Mouse (Mus musculus): ENCODE results near the gene Spin2g. TPM values are rescaled to one million over a fixed set of nuclear protein-coding genes. Genes with fewer than 3 reads are reported as not detected.
"Not testable (repeated sequence)": the region's sequence is repeated elsewhere in the genome, so short reads cannot be mapped to it uniquely, and the experiment has no call there.

Gene Spin2g
- not detected in 2 replicates for polyA plus RNA-seq (2016; fragmentation: Nextera tagmentation; extraction: Ambion mirVana)

DNA sequence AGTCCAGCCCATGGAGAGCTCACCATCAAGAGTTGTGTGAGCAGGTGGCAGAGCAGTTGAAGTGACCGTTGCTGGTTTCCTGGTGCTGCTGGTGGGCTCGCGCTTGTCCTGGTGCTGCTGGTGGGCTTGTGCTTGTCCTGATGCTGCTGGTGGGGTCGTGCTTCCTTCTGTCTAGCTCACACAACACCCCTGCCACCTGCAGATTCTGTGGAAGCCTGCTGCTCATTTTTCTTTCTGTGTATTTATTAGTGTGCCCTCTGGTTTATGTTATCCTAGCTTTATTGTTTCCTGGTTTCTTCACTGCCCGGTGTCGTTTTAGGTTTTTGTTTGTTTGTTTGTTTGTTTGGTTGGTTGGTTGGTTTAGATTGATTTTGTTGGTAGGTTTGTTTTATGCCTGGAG lies at the start of gene Spin2g:
TSS of gene Spin2g (minus strand) at position 101 of the 400 bp plus-strand sequence.
- WGBS = 83% methylated on average over 6 of the region's 6 CpGs

More for the DNA sequence above, at the start of gene Spin2g:
- not testable (repeated sequence) for DNase-seq (ENCODE audit: low spot score); H3K27me3 ChIP-seq (replicated peaks; ENCODE audit: low read depth, poor library complexity, severe bottlenecking); H3K4me1 ChIP-seq; H3K36me3 ChIP-seq (replicated peaks); H3K9me3 ChIP-seq; H3K4me3 ChIP-seq; H3K27ac ChIP-seq (replicated peaks)

Other genes with a start within 250 kb of the Spin2g start
- gene Btbd35f9, start 77.2 kb downstream of the Spin2g start, polyA plus RNA-seq (2016; fragmentation: Nextera tagmentation; extraction: Ambion mirVana) = not detected in 2 replicates
- not detected in 2 replicates for gene Btbd35f8, start 211.8 kb upstream of the Spin2g start, polyA plus RNA-seq (2016; fragmentation: Nextera tagmentation; extraction: Ambion mirVana)

Measured in embryonic facial prominence, embryonic 10.5 days (tissue).